Mouse (Mus musculus) embryonic facial prominence, embryonic 15.5 days (tissue): Measurements from ENCODE around the gene Cbfb. TPM values are rescaled to one million over a fixed set of nuclear protein-coding genes. Genes with fewer than 3 reads are reported as not detected.

Experiments
- ATAC-seq: fragments of 200-750 bp; cut with Nextera tagmentation; 2 replicates; pipeline ENCODE4 v1.8.0; 2017; ENCODE audit warnings: low read depth, moderate TSS enrichment; ENCODE audit not compliant: insufficient number of reproducible peaks, low FRiP score, low TSS enrichment
- H3K27ac ChIP-seq: fragments of 300-500 bp; sonication (generic); replicated peaks from 2 replicates; pipeline ENCODE4 v1.5.1; 2015; ENCODE audit warnings: mild to moderate bottlenecking, inconsistent platforms
- H3K27me3 ChIP-seq: fragments of 300-500 bp; sonication (generic); 2 replicates; pipeline ENCODE4 v1.6.1; 2015; ENCODE audit warnings: inconsistent platforms
- H3K36me3 ChIP-seq: fragments of 300-500 bp; sonication (generic); 2 replicates; pipeline ENCODE4 v1.6.1; 2015; ENCODE audit warnings: mild to moderate bottlenecking, inconsistent platforms
- H3K4me1 ChIP-seq: fragments of 300-500 bp; sonication (generic); 2 replicates; pipeline ENCODE4 v1.6.1; 2015; ENCODE audit warnings: inconsistent platforms
- H3K4me2 ChIP-seq: fragments of 300-500 bp; sonication (generic); replicated peaks from 2 replicates; pipeline ENCODE4 v1.6.1; 2015; ENCODE audit warnings: mild to moderate bottlenecking, inconsistent platforms
- H3K4me3 ChIP-seq: fragments of 300-500 bp; sonication (generic); replicated peaks from 2 replicates; pipeline ENCODE4 v1.5.1; 2015; ENCODE audit warnings: mild to moderate bottlenecking, inconsistent platforms
- H3K9ac ChIP-seq: fragments of 300-500 bp; sonication (generic); 2 replicates; pipeline ENCODE4 v1.6.1; 2015; ENCODE audit warnings: inconsistent platforms
- H3K9me3 ChIP-seq: fragments of 300-500 bp; sonication (generic); replicated peaks from 2 replicates; pipeline ENCODE4 v1.6.1; 2016; ENCODE audit warnings: inconsistent platforms
- WGBS: fragments of 180-500 bp; shearing (Covaris S2); methylation state at CpG from one replicate; pipeline ENCODE4 v1.1.7; 2015; 5-methylcytosine and 5-hydroxymethylcytosine counted together
- polyA plus RNA-seq: library from polyadenylated mRNA; unstranded; fragments of >200 nt; fragmentation: Nextera tagmentation; extraction: Ambion mirVana; gene quantifications from 2 replicates; pipeline ENCODE4 v1.2.1, GENCODE M21; 2015

Cbfb gene
- 79.1 and 81.6 TPM in 2 replicates for polyA plus RNA-seq

DNA sequence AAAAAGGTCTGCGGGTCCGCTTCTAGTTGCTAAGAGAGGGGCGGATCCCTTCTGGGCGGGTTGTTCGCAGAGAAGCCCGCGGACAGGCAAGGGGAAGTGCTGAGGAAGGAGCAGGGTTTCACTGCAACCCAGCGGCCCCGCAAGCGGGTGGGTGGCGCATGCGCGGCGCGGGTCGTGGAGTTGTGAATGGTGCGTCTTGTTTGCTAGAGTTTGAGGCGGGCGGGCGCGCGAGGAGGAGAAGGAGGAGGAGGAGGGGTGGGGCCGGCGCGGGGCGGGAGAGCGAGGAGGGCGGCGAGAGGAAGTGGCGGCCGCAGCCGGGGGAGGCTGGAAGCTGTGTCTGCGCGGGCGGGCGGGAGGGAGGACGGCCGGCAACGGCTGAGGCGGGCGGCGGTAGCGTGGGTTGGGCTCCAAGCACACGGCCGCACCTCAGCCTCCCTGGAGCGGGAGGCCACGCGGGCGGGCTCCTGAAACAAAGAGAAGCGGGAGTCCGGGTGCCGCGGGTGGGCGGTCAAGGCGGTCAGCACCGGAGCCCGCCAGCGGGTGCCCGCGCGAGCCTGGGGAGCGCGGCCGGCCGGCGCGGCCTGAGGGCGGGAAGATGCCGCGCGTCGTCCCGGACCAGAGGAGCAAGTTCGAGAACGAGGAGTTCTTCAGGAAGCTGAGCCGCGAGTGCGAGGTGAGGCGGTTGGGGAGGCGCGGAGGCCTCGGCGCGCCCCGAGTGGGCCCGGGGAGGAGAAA lies at the start of gene Cbfb:
Cbfb (plus strand) TSS at position 294 of the 735 bp plus-strand sequence.
- H3K4me3 ChIP-seq: peak within 1 kb of the TSS; percentile 92
- H3K9me3 ChIP-seq: no peaks in the 10 kb centered on the region
- no peaks in the 10 kb centered on the region for H3K27me3 ChIP-seq
- peak; percentile 94 for ATAC-seq
- no peaks in the 10 kb centered on the region for H3K36me3 ChIP-seq
- peak within 1 kb of the TSS; percentile 61 for H3K4me2 ChIP-seq
- WGBS: under 1% methylated on average over 81 of the region's 86 CpGs
- H3K4me1 ChIP-seq: peaks cover 12% of the 10 kb centered on the region
- H3K9ac ChIP-seq: peak within 1 kb of the TSS; percentile 97
- peak within 1 kb of the TSS; percentile 99 for H3K27ac ChIP-seq

- no peak for ATAC-seq
Measured at GRCm38 (mm10) chr8:105129864-105130263, 40.6 kb upstream of the Cbfb start.

GRCm38 (mm10) chr8:105131509-105131908 lies 39.0 kb upstream of the Cbfb start, which contains the start of gene Ces4a:
Ces4a (plus strand) TSS chr8:105131800.
- Histone ChIP-seq H3K4me1 (no peaks in the 10 kb centered on the region), H3K9ac (no peak within 1 kb of the TSS), H3K27me3 (no peaks in the 10 kb centered on the region), H3K27ac (no peak within 1 kb of the TSS), H3K4me3 (no peak within 1 kb of the TSS), H3K9me3 (no peaks in the 10 kb centered on the region), H3K4me2 (no peak within 1 kb of the TSS), H3K36me3 (no peaks in the 10 kb centered on the region)
- ATAC-seq: no peak
- 85% methylated on average over 5 of the region's 5 CpGs for WGBS

More at GRCm38 (mm10) chr8:105129864-105130263, 40.6 kb upstream of the Cbfb start:
- no peak overlapping the region for H3K4me2 ChIP-seq
- no peaks in the 10 kb centered on the region for H3K27me3 ChIP-seq
- H3K27ac ChIP-seq: no peak overlapping the region
- no peaks in the 10 kb centered on the region for H3K36me3 ChIP-seq
- H3K4me1 ChIP-seq: no peaks in the 10 kb centered on the region
- WGBS: 80% methylated on average over 9 of the region's 9 CpGs
- no peak overlapping the region for H3K4me3 ChIP-seq
- H3K9ac ChIP-seq: no peak overlapping the region
- H3K9me3 ChIP-seq: no peaks in the 10 kb centered on the region

DNA sequence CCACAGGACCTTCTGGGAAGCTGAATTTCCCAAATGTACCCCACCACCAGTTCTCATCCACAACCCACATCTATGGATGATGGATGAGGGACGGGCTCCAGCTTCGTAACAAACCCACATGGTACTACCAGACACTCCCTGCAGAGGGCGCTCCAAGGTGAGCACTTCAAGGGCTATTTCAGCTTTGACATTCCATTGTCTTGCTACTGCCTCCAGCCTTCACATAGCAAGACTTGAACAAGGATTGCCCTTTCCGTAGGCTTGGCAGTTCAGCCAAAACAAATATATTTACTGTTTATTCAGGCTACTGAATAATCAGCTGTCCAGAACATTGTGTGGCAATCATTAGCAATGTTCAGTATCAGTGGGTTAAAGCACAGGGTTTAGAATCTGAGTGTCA lies 32.1 kb upstream of the Cbfb start:
- 21% methylated on average over 4 of the region's 4 CpGs for WGBS
- no peak overlapping the region for H3K27ac ChIP-seq
- no peaks in the 10 kb centered on the region; the same call in 1 of the 2 replicates for H3K27me3 ChIP-seq

DNA sequence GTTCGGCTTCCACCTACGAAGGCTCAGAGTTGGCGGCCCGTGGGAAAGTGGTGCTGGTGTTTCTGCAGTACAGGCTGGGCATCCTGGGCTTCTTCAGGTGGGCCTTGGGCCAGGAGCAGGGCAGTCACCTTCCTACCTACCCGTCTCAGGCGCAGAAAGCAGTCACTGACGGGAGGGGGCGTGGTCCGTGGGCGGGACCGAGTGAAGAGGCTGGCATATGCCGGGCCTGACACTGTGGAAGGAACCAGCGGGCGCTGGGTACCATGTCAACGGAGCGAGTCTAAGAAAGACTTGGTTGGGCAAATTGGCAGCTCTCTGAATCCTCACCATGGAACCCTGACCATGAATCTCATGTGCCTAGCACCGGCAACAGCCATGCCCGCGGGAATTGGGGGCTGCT lies 28.1 kb upstream of the Cbfb start:
- Histone ChIP-seq H3K9ac (no peak overlapping the region), H3K4me1 (no peaks in the 10 kb centered on the region), H3K4me2 (no peak overlapping the region), H3K4me3 (no peak overlapping the region), H3K27me3 (no peaks in the 10 kb centered on the region; the same call in 1 of the 2 replicates), H3K27ac (no peak overlapping the region), H3K36me3 (no peaks in the 10 kb centered on the region), H3K9me3 (no peaks in the 10 kb centered on the region)
- ATAC-seq: no peak
- 39% methylated on average over 19 of the region's 19 CpGs for WGBS

More for the DNA sequence above, 32.1 kb upstream of the Cbfb start:
- H3K36me3 ChIP-seq: no peaks in the 10 kb centered on the region
- no peak overlapping the region for H3K9ac ChIP-seq
- no peaks in the 10 kb centered on the region for H3K4me1 ChIP-seq
- no peaks in the 10 kb centered on the region for H3K9me3 ChIP-seq
- H3K4me3 ChIP-seq: no peak overlapping the region
- no peak for ATAC-seq
- H3K4me2 ChIP-seq: no peak overlapping the region

DNA sequence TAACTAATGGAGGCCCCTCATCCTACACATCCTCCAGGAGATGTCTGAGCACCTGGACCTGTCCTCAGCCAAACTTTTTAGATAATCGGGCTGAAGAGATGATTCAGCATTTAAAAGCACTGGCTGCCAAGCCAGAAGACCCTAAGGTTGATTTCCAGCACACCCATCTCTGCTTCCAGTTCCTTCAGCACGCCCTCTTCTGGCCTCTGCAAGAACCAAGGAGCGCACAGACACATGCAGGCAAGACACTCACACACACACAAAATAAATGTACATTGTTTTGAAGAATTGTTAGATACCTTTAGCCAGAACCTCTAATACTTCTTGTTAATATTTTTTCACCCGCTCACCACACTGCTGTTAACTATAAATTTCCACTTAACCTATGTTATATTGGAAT lies 18.8 kb upstream of the Cbfb start:
- Histone ChIP-seq H3K4me3 (no peak overlapping the region), H3K4me2 (no peak overlapping the region), H3K27ac (no peak overlapping the region), H3K9me3 (no peaks in the 10 kb centered on the region), H3K4me1 (peaks cover 13% of the 10 kb centered on the region; the same call in 1 of the 2 replicates), H3K9ac (no peak overlapping the region), H3K36me3 (no peaks in the 10 kb centered on the region), H3K27me3 (peaks cover 4% of the 10 kb centered on the region)
- WGBS: 64% methylated on average over 4 of the region's 4 CpGs
- ATAC-seq: no peak

GRCm38 (mm10) chr8:105152623-105153398 lies 17.7 kb upstream of the Cbfb start:
- Histone ChIP-seq H3K36me3 (no peaks in the 10 kb centered on the region), H3K27ac (no peak overlapping the region), H3K4me2 (peak overlapping the region; percentile 62), H3K4me3 (peak overlapping the region; percentile 34), H3K9ac (peak overlapping the region; percentile 35; the same call in 1 of the 2 replicates), H3K4me1 (peaks cover 13% of the 10 kb centered on the region; the same call in 1 of the 2 replicates), H3K27me3 (peaks cover 4% of the 10 kb centered on the region), H3K9me3 (no peaks in the 10 kb centered on the region)
- peak; percentile 56 for ATAC-seq
- WGBS: 4% methylated on average over 27 of the region's 27 CpGs

DNA sequence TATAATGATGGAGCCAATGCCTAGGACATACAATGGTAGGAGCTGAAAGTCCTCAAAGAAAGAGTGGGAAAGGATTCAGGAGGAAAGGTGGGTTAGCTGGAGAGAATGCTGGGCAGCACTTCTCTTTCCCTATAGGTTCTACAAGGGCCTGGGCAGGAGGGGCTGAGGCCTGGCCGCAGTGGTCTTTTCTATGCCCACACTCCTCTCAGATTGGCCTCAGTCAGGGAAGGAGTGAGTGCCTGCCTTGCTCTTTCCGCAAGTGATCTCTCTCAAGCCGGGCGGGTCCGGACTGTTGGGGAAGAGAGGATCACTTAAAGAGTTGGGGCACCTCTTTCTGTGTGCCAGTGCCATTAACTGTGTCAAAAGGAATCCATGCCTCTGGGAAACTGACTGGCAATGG lies 16.2 kb upstream of the Cbfb start:
- H3K4me2 ChIP-seq: no peak overlapping the region
- ATAC-seq: no peak
- H3K9ac ChIP-seq: no peak overlapping the region
- H3K9me3 ChIP-seq: no peaks in the 10 kb centered on the region
- no peak overlapping the region for H3K4me3 ChIP-seq
- H3K27ac ChIP-seq: no peak overlapping the region
- WGBS: 89% methylated on average over 5 of the region's 5 CpGs
- peaks cover 13% of the 10 kb centered on the region; the same call in 1 of the 2 replicates for H3K4me1 ChIP-seq
- H3K36me3 ChIP-seq: no peaks in the 10 kb centered on the region
- peaks cover 4% of the 10 kb centered on the region for H3K27me3 ChIP-seq

DNA sequence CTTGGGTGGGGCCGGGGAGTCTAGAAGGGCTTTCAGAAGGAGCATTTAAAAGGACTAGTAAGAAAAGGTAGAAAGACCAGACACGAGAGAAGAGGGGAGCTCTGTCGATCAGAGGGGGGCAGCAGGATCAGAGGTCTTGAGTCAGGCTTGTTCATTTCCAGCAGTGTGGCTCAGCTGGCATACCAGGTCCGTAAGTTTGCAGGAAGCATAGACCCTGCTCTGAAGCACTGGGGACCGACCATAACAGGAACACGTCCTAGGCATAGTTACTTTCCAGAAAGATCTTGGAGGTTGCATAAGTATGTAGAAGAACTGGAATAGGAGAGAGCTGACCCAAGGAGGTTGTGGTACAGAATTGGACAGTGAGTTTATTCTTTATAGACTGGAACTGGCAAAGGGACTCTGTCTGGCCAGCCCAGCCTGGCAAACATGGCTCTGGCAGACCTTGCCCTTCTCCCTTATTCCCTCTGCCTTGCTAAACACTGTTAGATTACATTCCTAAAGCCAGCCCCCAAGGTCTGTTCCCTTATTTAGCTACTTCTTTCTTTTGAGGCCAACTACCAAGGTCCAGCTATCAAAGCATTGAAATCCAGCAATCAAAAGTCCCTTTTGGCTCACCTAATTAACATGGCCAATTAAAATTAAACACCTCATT lies 15.3 kb upstream of the Cbfb start:
- Histone ChIP-seq H3K9ac (no peak overlapping the region), H3K36me3 (no peaks in the 10 kb centered on the region)

GRCm38 (mm10) chr8:105157555-105157954 lies 12.9 kb upstream of the Cbfb start:
- H3K9ac ChIP-seq: no peak overlapping the region
- no peak overlapping the region for H3K4me2 ChIP-seq
- H3K36me3 ChIP-seq: no peaks in the 10 kb centered on the region
- ATAC-seq: no peak
- peaks cover 4% of the 10 kb centered on the region for H3K27me3 ChIP-seq
- WGBS: 56% methylated on average over 10 of the region's 10 CpGs
- no peak overlapping the region for H3K4me3 ChIP-seq
- no peak overlapping the region for H3K27ac ChIP-seq
- peaks cover 18% of the 10 kb centered on the region; the same call in 1 of the 2 replicates for H3K4me1 ChIP-seq
- H3K9me3 ChIP-seq: no peaks in the 10 kb centered on the region

More for the DNA sequence above, 15.3 kb upstream of the Cbfb start:
- Histone ChIP-seq H3K4me3 (no peak overlapping the region), H3K4me2 (no peak overlapping the region), H3K27me3 (peaks cover 4% of the 10 kb centered on the region), H3K27ac (no peak overlapping the region), H3K9me3 (no peaks in the 10 kb centered on the region), H3K4me1 (peaks cover 13% of the 10 kb centered on the region; the same call in 1 of the 2 replicates)
- 86% methylated on average over 6 of the region's 6 CpGs for WGBS
- no peak for ATAC-seq

- 73% methylated on average over 3 of the region's 3 CpGs for WGBS
- H3K27me3 ChIP-seq: peaks cover 2% of the 10 kb centered on the region
- no peaks in the 10 kb centered on the region for H3K9me3 ChIP-seq
- ATAC-seq: no peak
- H3K4me3 ChIP-seq: no peak overlapping the region
- H3K4me2 ChIP-seq: no peak overlapping the region
- peaks cover 12% of the 10 kb centered on the region; the same call in 1 of the 2 replicates for H3K4me1 ChIP-seq
- H3K9ac ChIP-seq: no peak overlapping the region
- no peaks in the 10 kb centered on the region for H3K36me3 ChIP-seq
- no peak overlapping the region for H3K27ac ChIP-seq
Measured at GRCm38 (mm10) chr8:105158084-105158483, 12.4 kb upstream of the Cbfb start.
